Mouse (Mus musculus) MEL (cell line): ENCODE results near the gene Sos1. TPM values are rescaled to one million over a fixed set of nuclear protein-coding genes. Genes with fewer than 3 reads are reported as not detected.

Source experiments
- DNase-seq: peaks from one replicate; pipeline ENCODE4 v3.0.0; 2011; ENCODE audit warnings: low read depth, low spot score
- H3K27ac ChIP-seq: 2 replicates; pipeline ENCODE4 v1.5.1; 2012; ENCODE audit warnings: low read depth, mild to moderate bottlenecking, control low read depth, low read length, moderate library complexity; ENCODE audit not compliant: control insufficient read depth
- H3K27me3 ChIP-seq, 2 experiments: fragments of 150-350 bp in 1 of 2; sonication (generic) in 1 of 2; 2 replicates each; pipeline ENCODE4 v1.6.1; 2012; ENCODE audit warnings: low read length in 2 of 2, mild to moderate bottlenecking in 2 of 2, improper control_type of control experiment in 1 of 2, moderate library complexity in 1 of 2; ENCODE audit not compliant: insufficient read depth in 2 of 2, control insufficient read depth in 1 of 2
- H3K36me3 ChIP-seq, 2 experiments: 2 replicates each; pipeline ENCODE4 v1.6.1; 2012 to 2014; ENCODE audit warnings: low read length in 2 of 2, improper control_type of control experiment in 1 of 2, inconsistent platforms in 1 of 2, mild to moderate bottlenecking in 1 of 2; ENCODE audit not compliant: insufficient read depth in 2 of 2, control insufficient read depth in 1 of 2
- H3K4me1 ChIP-seq, 2 experiments: fragments of 150-350 bp in 1 of 2; sonication (generic) in 1 of 2; 2 replicates each; pipeline ENCODE4 v1.6.1; 2012; ENCODE audit warnings: low read length in 2 of 2, improper control_type of control experiment in 1 of 2, mild to moderate bottlenecking in 1 of 2; ENCODE audit not compliant: insufficient read depth in 2 of 2, control insufficient read depth in 1 of 2
- H3K4me3 ChIP-seq, 2 experiments: fragments of 150-350 bp in 1 of 2; sonication (generic) in 1 of 2; 2 replicates each; pipeline ENCODE4 v1.5.1; 2012; ENCODE audit warnings: low read depth in 2 of 2, low read length in 2 of 2, mild to moderate bottlenecking in 2 of 2, moderate library complexity in 2 of 2, control low read depth in 1 of 2, improper control_type of control experiment in 1 of 2; ENCODE audit not compliant: control insufficient read depth in 1 of 2, insufficient read depth in 1 of 2
- H3K79me2 ChIP-seq: 2 replicates; pipeline ENCODE4 v1.6.1; 2012; ENCODE audit warnings: mild to moderate bottlenecking, low read length, moderate library complexity; ENCODE audit not compliant: control insufficient read depth, poor library complexity, insufficient read depth
- H3K9ac ChIP-seq: 2 replicates; pipeline ENCODE4 v1.6.1; 2012; ENCODE audit warnings: low read depth, mild to moderate bottlenecking, control low read depth, low read length, moderate library complexity; ENCODE audit not compliant: control insufficient read depth, poor library complexity, severe bottlenecking
- H3K9me3 ChIP-seq: fragments of 150-350 bp; sonication (generic); replicated peaks from 2 replicates; pipeline ENCODE4 v1.6.1; 2012; ENCODE audit warnings: mild to moderate bottlenecking, low read length, improper control_type of control experiment, moderate library complexity; ENCODE audit not compliant: insufficient read depth
- BHLHE40 ChIP-seq: IDR thresholded peaks from 2 replicates; pipeline ENCODE4 v1.6.1; 2012; ENCODE audit warnings: low read depth, mild to moderate bottlenecking, inconsistent platforms, low read length, improper control_type of control experiment, borderline replicate concordance
- CHD2 ChIP-seq: IDR thresholded peaks from 2 replicates; pipeline ENCODE4 v1.6.1; 2011; ENCODE audit warnings: low read length, improper control_type of control experiment
- CTCF ChIP-seq, 3 experiments: IDR thresholded peaks in 2 of 3; conservative IDR thresholded peaks in 1 of 3; 2 replicates each; pipeline ENCODE4 v1.5.1; 2011 to 2012; ENCODE audit warnings: low read length in 3 of 3, low read depth in 2 of 3, mild to moderate bottlenecking in 2 of 3, improper control_type of control experiment in 1 of 3, inconsistent platforms in 1 of 3, mixed read lengths in 1 of 3, moderate library complexity in 1 of 3; ENCODE audit not compliant: control insufficient read depth in 1 of 3, insufficient read depth in 1 of 3, poor library complexity in 1 of 3, severe bottlenecking in 1 of 3
- E2F4 ChIP-seq: IDR thresholded peaks from 2 replicates; pipeline ENCODE4 v1.6.1; 2011; ENCODE audit warnings: low read depth, low read length, improper control_type of control experiment, borderline replicate concordance
- ELF1 ChIP-seq: IDR thresholded peaks from 2 replicates; pipeline ENCODE4 v1.6.1; 2014; ENCODE audit warnings: low read depth, mild to moderate bottlenecking, inconsistent platforms, low read length, improper control_type of control experiment, moderate library complexity
- EP300 ChIP-seq, 2 experiments: IDR thresholded peaks; 2 replicates each; pipeline ENCODE4 v1.6.1; 2011; ENCODE audit warnings: improper control_type of control experiment in 2 of 2, low read length in 2 of 2, low read depth in 1 of 2, mild to moderate bottlenecking in 1 of 2
- GABPA ChIP-seq: IDR thresholded peaks from 2 replicates; pipeline ENCODE4 v1.6.1; 2012; ENCODE audit warnings: low read depth, mild to moderate bottlenecking, inconsistent platforms, low read length, improper control_type of control experiment, moderate library complexity
- HCFC1 ChIP-seq: IDR thresholded peaks from 2 replicates; pipeline ENCODE4 v1.6.1; 2012; ENCODE audit warnings: low read depth, mild to moderate bottlenecking, inconsistent platforms, low read length, improper control_type of control experiment, moderate library complexity
- JUND ChIP-seq: IDR thresholded peaks from 2 replicates; pipeline ENCODE4 v1.6.1; 2011; ENCODE audit warnings: low read depth, mild to moderate bottlenecking, improper control_type of control experiment, low read length
- KAT2A ChIP-seq: conservative IDR thresholded peaks from 2 replicates; pipeline ENCODE4 v1.6.1; 2012; ENCODE audit warnings: low read depth, low read length, improper control_type of control experiment, inconsistent platforms
- MAFK ChIP-seq: IDR thresholded peaks from 2 replicates; pipeline ENCODE4 v1.6.1; 2011; ENCODE audit warnings: low read depth, mild to moderate bottlenecking, low read length, improper control_type of control experiment, borderline replicate concordance
- MAX ChIP-seq: IDR thresholded peaks from 2 replicates; pipeline ENCODE4 v1.6.1; 2011; ENCODE audit warnings: low read length, improper control_type of control experiment
- MAZ ChIP-seq: IDR thresholded peaks from 2 replicates; pipeline ENCODE4 v1.6.1; 2012; ENCODE audit warnings: low read depth, mild to moderate bottlenecking, inconsistent platforms, low read length, improper control_type of control experiment
- MEF2A ChIP-seq: IDR thresholded peaks from 2 replicates; pipeline ENCODE4 v1.6.1; 2014; ENCODE audit warnings: low read depth, mild to moderate bottlenecking, inconsistent platforms, low read length, improper control_type of control experiment; ENCODE audit not compliant: poor library complexity, insufficient replicate concordance, severe bottlenecking; ENCODE audit errors: extremely low read depth
- MXI1 ChIP-seq: IDR thresholded peaks from 2 replicates; pipeline ENCODE4 v1.6.1; 2011; ENCODE audit warnings: mild to moderate bottlenecking, low read depth, low read length, improper control_type of control experiment
- MYB ChIP-seq: IDR thresholded peaks from 2 replicates; pipeline ENCODE4 v1.6.1; 2011; ENCODE audit warnings: mild to moderate bottlenecking, low read depth, low read length, improper control_type of control experiment
- NELFE ChIP-seq: IDR thresholded peaks from 2 replicates; pipeline ENCODE4 v1.6.1; 2011; ENCODE audit warnings: low read depth, low read length, improper control_type of control experiment
- POLR2A ChIP-seq, 2 experiments: IDR thresholded peaks; 2 replicates each; pipeline ENCODE4 v1.6.1; 2011 to 2012; ENCODE audit warnings: low read length in 2 of 2, mild to moderate bottlenecking in 2 of 2, control low read depth in 1 of 2, improper control_type of control experiment in 1 of 2, low read depth in 1 of 2, moderate library complexity in 1 of 2; ENCODE audit not compliant: control insufficient read depth in 1 of 2, insufficient read depth in 1 of 2, poor library complexity in 1 of 2
- POLR2AphosphoS2 ChIP-seq: IDR thresholded peaks from 2 replicates; pipeline ENCODE4 v1.6.1; 2011; ENCODE audit warnings: low read length, improper control_type of control experiment
- POLR2AphosphoS5 ChIP-seq: IDR thresholded peaks from 2 replicates; pipeline ENCODE4 v1.6.1; 2012; ENCODE audit warnings: low read depth, borderline replicate concordance, mild to moderate bottlenecking, inconsistent platforms, low read length, moderate library complexity, mixed read lengths
- RAD21 ChIP-seq: IDR thresholded peaks from 2 replicates; pipeline ENCODE4 v1.6.1; 2011; ENCODE audit warnings: mild to moderate bottlenecking, low read depth, low read length, improper control_type of control experiment
- SIN3A ChIP-seq: IDR thresholded peaks from 2 replicates; pipeline ENCODE4 v1.6.1; 2012; ENCODE audit warnings: low read length, improper control_type of control experiment, inconsistent platforms
- TAL1 ChIP-seq: IDR thresholded peaks from 2 replicates; pipeline ENCODE4 v1.6.1; 2012; ENCODE audit warnings: mild to moderate bottlenecking, inconsistent platforms, low read length, moderate library complexity, mixed read lengths
- TBP ChIP-seq: IDR thresholded peaks from 2 replicates; pipeline ENCODE4 v1.8.0; 2011; ENCODE audit warnings: low read depth, low read length, improper control_type of control experiment
- TCF12 ChIP-seq: IDR thresholded peaks from 2 replicates; pipeline ENCODE4 v1.6.1; 2014; ENCODE audit warnings: low read depth, mild to moderate bottlenecking, inconsistent platforms, low read length, improper control_type of control experiment, moderate library complexity
- UBTF ChIP-seq: IDR thresholded peaks from 2 replicates; pipeline ENCODE4 v1.6.1; 2012; ENCODE audit warnings: low read depth, mild to moderate bottlenecking, inconsistent platforms, low read length, improper control_type of control experiment, moderate library complexity, borderline replicate concordance; ENCODE audit not compliant: insufficient read depth
- USF1 ChIP-seq: IDR thresholded peaks from 2 replicates; pipeline ENCODE4 v1.6.1; 2014; ENCODE audit warnings: low read depth, mild to moderate bottlenecking, inconsistent platforms, low read length, improper control_type of control experiment, moderate library complexity
- USF2 ChIP-seq, 2 experiments: IDR thresholded peaks; 2 replicates each; pipeline ENCODE4 v1.6.1; 2011 to 2012; ENCODE audit warnings: improper control_type of control experiment in 2 of 2, low read length in 2 of 2, borderline replicate concordance in 1 of 2, inconsistent platforms in 1 of 2, low read depth in 1 of 2, mild to moderate bottlenecking in 1 of 2; ENCODE audit not compliant: insufficient read depth in 1 of 2
- ZC3H11A ChIP-seq: IDR thresholded peaks from 2 replicates; pipeline ENCODE4 v1.6.1; 2012; ENCODE audit warnings: low read depth, mild to moderate bottlenecking, inconsistent platforms, low read length, improper control_type of control experiment
- ZKSCAN1 ChIP-seq: IDR thresholded peaks from 2 replicates; pipeline ENCODE4 v1.6.1; 2012; ENCODE audit warnings: low read depth, mild to moderate bottlenecking, inconsistent platforms, low read length, improper control_type of control experiment, moderate library complexity
- polyA plus RNA-seq, 2 experiments: library from polyadenylated mRNA; stranded (reverse) in 1 of 2; unstranded in 1 of 2; fragments of >175 nt in 1 of 2; fragments of >200 nt in 1 of 2; gene quantifications; 2 replicates each; pipeline versions ENCODE4 v1.2.1 to v1.2.4; 2012; ENCODE audit warnings: low replicate concordance in 2 of 2, low read depth in 1 of 2; ENCODE audit not compliant: insufficient read length in 2 of 2, insufficient read depth in 1 of 2, missing spikeins in 1 of 2
- total RNA-seq: library from RNA; depleted of rRNA; stranded (reverse); fragments of 300-350 nt; gene quantifications from 2 replicates; pipeline ENCODE4 v1.2.3, GENCODE M21; 2012

The Sos1 gene
- total and polyA plus RNA-seq, 3 experiments, result 4.6 to 20.3 (median 12.1) TPM

DNA sequence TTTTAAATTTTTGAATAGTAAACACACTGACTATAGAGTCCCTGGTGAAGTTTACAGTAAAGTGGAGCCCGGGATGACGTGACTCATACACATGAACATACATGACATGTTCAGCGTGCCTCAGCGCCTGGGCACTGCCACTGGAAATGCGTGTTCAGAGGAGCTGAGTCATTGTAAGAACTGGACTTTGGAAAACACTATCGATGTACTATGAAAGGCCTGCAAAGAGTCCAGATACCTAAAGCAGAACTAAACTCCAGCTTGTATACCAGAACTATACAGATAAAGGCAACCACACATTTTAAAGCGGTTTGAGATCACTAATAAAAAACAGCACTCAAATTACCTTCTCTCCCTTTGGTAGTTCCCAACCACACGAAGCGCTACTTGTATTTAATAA lies 48.3 kb downstream of the Sos1 start (continued):
- TF ChIP-seq TCF12, result no peak
- TF ChIP-seq GABPA, result no peak
- no peak for TF ChIP-seq ELF1
- peak; percentile 50; the same call in 1 of the 2 replicates for TF ChIP-seq SIN3A
- peak; percentile 10; the same call in 1 of the 2 replicates for TF ChIP-seq MAFK
- TF ChIP-seq NELFE, result no peak
- TF ChIP-seq MAZ, result no peak
- no peak for TF ChIP-seq CTCF (IDR thresholded peaks at IDR 0.05 in 2 of 3, conservative IDR thresholded peaks at IDR 0.05 in 1 of 3; ENCODE audit: control insufficient read depth in 1 of 3, insufficient read depth in 1 of 3, low read depth in 2 of 3, low read length in 3 of 3, poor library complexity in 1 of 3, severe bottlenecking in 1 of 3)
- TF ChIP-seq CHD2, result no peak
- TF ChIP-seq ZC3H11A, result no peak
- TF ChIP-seq POLR2A (IDR thresholded peaks at IDR 0.05; ENCODE audit: control insufficient read depth in 1 of 2, insufficient read depth in 1 of 2, low read depth in 1 of 2, low read length in 2 of 2, poor library complexity in 1 of 2), result no peak
- 0 out of 2 replicates have a peak, but pooled peaks have one; percentile 33 for TF ChIP-seq MAX
- no peak for TF ChIP-seq KAT2A
- TF ChIP-seq USF2 (IDR thresholded peaks at IDR 0.05; ENCODE audit: borderline replicate concordance in 1 of 2, insufficient read depth in 1 of 2, low read depth in 1 of 2, low read length in 2 of 2), result no peak
- TF ChIP-seq BHLHE40, result no peak
- no peak for TF ChIP-seq MYB
- TF ChIP-seq POLR2AphosphoS2, result no peak
- TF ChIP-seq ZKSCAN1, result no peak
- TF ChIP-seq MXI1, result no peak; the same call in 1 of the 2 replicates
- TF ChIP-seq UBTF, result no peak

DNA sequence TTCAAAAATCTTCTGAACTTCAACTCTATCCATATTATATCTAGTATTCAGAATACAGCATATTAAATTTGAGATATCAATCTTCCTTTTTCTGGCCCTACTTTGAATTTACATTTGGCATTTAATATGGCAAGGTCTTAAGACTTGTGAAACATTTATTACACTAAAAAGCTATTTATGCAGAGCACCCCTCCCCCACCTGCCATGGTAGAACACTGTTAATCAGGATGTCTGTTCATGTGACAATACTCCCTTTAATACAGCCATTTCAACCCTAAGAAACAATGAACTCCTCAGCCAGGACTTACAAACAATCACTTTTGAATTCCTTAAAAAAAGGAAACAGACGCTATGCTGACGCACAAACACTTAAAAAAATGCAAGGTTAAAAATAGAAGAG lies 52.3 kb downstream of the Sos1 start:
- TF ChIP-seq MEF2A (no peak), ZC3H11A (no peak), HCFC1 (no peak), POLR2AphosphoS5 (no peak), EP300 (IDR thresholded peaks at IDR 0.05; ENCODE audit: low read depth in 1 of 2, low read length in 2 of 2) (no peak), TAL1 (no peak), E2F4 (no peak), JUND (no peak), USF1 (no peak), CHD2 (no peak; the same call in 1 of the 2 replicates), CTCF (IDR thresholded peaks at IDR 0.05 in 2 of 3, conservative IDR thresholded peaks at IDR 0.05 in 1 of 3; ENCODE audit: control insufficient read depth in 1 of 3, insufficient read depth in 1 of 3, low read depth in 2 of 3, low read length in 3 of 3, poor library complexity in 1 of 3, severe bottlenecking in 1 of 3) (no peak), NELFE (no peak), KAT2A (no peak), RAD21 (no peak), MXI1 (no peak), UBTF (no peak), TBP (no peak)

More for the DNA sequence above, 52.3 kb downstream of the Sos1 start:
- no peak for DNase-seq
- Histone ChIP-seq H3K36me3 (peaks cover 7 to 26% of the 10 kb centered on the region in 2 experiments), H3K27me3 (no peaks in the 10 kb centered on the region), H3K79me2 (no peaks in the 10 kb centered on the region), H3K27ac (no peak overlapping the region), H3K9ac (no peak overlapping the region), H3K4me3 (no peak overlapping the region), H3K4me1 (peaks cover 2 to 3% of the 10 kb centered on the region in 2 experiments; a peak in 2 of 4 replicates), H3K9me3 (no peaks in the 10 kb centered on the region)
